Mouse (Mus musculus) kidney, embryonic 16.5 days (tissue): ENCODE measurements around the gene Fyb. TPM values are rescaled to one million over a fixed set of nuclear protein-coding genes. Genes with fewer than 3 reads are reported as not detected.

ENCODE experiments used
- ATAC-seq: fragments of 200-750 bp; cut with Nextera tagmentation; 2 replicates; pipeline ENCODE4 v1.8.0; 2017; ENCODE audit warnings: moderate TSS enrichment; ENCODE audit not compliant: low FRiP score, low TSS enrichment
- H3K27ac ChIP-seq: fragments of 300-500 bp; sonication (generic); 2 replicates; pipeline ENCODE4 v1.5.1; 2014; ENCODE audit warnings: low read length
- H3K27me3 ChIP-seq: fragments of 300-500 bp; sonication (generic); 2 replicates; pipeline ENCODE4 v1.6.1; 2014; ENCODE audit warnings: low read length, control low read depth, mixed read lengths; ENCODE audit not compliant: insufficient read depth
- H3K36me3 ChIP-seq: fragments of 300-500 bp; sonication (generic); 2 replicates; pipeline ENCODE4 v1.6.1; 2014; ENCODE audit warnings: low read length, control low read depth, mixed read lengths; ENCODE audit not compliant: insufficient read depth
- H3K4me1 ChIP-seq: fragments of 300-500 bp; sonication (generic); 2 replicates; pipeline ENCODE4 v1.6.1; 2014; ENCODE audit warnings: low read length, control low read depth, mixed read lengths; ENCODE audit not compliant: insufficient read depth
- H3K4me2 ChIP-seq: fragments of 300-500 bp; sonication (generic); replicated peaks from 2 replicates; pipeline ENCODE4 v1.6.1; 2014; ENCODE audit warnings: low read depth, low read length
- H3K4me3 ChIP-seq: fragments of 300-500 bp; sonication (generic); 2 replicates; pipeline ENCODE4 v1.5.1; 2014; ENCODE audit warnings: mild to moderate bottlenecking, low read length
- H3K9ac ChIP-seq: fragments of 300-500 bp; sonication (generic); replicated peaks from 2 replicates; pipeline ENCODE4 v1.6.1; 2014; ENCODE audit warnings: low read length
- H3K9me3 ChIP-seq: fragments of 300-500 bp; sonication (generic); 2 replicates; pipeline ENCODE4 v1.6.1; 2016; ENCODE audit warnings: low read length, control low read depth
- WGBS: fragments of 180-500 bp; shearing (Covaris S2); extraction: QIAGEN DNeasy Blood & Tissue Kit; methylation state at CpG from one replicate; pipeline ENCODE4 v1.1.7; 2014; 5-methylcytosine and 5-hydroxymethylcytosine counted together
- polyA plus RNA-seq: library from polyadenylated mRNA; unstranded; fragments of >200 nt; fragmentation: Nextera tagmentation; extraction: Ambion mirVana; gene quantifications from 2 replicates; pipeline ENCODE4 v1.2.1, GENCODE M21; 2015

Fyb gene
- polyA plus RNA-seq, 1 experiment from 2014 or later = 3.1 TPM

DNA sequence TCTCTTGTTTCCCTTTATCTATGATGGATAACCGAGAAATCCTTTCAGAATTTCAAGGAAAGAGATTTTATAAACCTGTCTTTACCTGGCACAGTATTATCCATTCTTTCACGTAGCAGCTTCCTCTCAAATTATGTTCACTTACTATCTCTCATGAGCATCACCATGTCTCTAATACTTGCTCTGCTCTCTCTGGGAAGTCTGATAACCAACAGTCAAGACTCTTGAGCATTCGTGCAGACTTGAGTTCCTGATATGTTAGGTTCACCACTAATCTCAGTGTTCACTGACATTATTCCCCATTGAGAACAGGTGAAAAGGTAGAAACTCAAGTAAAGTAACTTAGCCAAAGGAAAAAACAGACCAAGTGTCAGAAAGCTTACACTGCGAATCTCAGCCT is 34.9 kb downstream of the Fyb start:
- Histone ChIP-seq H3K36me3 (no peaks in the 10 kb centered on the region), H3K9ac (no peak overlapping the region), H3K4me2 (no peak overlapping the region), H3K4me1 (0 out of 2 replicates have a peak, but pooled peaks cover 4% of the 10 kb centered on the region), H3K27me3 (no peaks in the 10 kb centered on the region), H3K9me3 (no peaks in the 10 kb centered on the region), H3K4me3 (no peak overlapping the region), H3K27ac (no peak overlapping the region)
- 89% methylated on average over 4 of the region's 4 CpGs for WGBS
- no peak for ATAC-seq

DNA sequence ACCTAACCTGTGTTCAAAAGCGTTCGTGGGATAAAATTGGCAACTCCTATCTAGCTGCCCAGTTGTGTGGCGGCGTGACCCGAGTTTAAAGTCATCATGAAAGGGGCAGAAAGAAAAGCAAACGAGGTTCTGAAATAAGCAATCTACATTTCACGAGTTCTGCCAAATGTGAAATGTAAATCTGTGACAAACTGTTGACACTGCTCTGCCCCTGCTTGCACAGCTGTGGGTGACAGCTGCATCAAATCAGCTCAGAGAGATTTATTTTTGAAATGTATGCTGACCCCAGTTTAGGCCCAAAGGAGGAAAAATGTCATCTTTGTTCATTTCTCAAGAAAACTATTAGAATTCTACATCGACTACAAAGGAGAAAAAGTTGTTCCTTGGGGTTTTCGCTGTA is 36.5 kb downstream of the Fyb start:
- no peaks in the 10 kb centered on the region for H3K27me3 ChIP-seq
- H3K4me2 ChIP-seq = no peak overlapping the region
- H3K27ac ChIP-seq = no peak overlapping the region
- no peaks in the 10 kb centered on the region for H3K9me3 ChIP-seq
- 43% methylated on average over 9 of the region's 9 CpGs for WGBS
- 0 out of 2 replicates have a peak, but pooled peaks cover 4% of the 10 kb centered on the region for H3K4me1 ChIP-seq
- no peak overlapping the region for H3K9ac ChIP-seq
- ATAC-seq = no peak
- H3K36me3 ChIP-seq = no peaks in the 10 kb centered on the region
- no peak overlapping the region for H3K4me3 ChIP-seq

DNA sequence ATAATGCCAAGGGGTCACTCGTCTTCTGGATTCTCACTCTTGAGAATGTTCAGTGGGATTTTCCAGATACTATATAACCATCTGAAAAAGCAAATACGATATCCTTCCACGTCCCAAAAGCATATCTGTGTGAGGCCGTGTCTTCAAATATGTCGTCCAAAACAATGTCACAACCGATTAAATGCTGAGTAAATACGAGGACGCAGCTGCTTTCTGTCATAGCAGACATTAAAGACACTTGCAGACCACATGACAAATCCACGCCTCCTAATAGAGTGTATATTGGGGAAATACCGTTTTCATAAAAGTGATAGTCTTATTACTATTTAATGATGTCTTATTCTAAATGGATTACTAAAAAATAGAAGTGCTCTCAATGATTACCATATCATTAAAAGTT is 38.0 kb downstream of the Fyb start:
- no peak overlapping the region for H3K27ac ChIP-seq
- WGBS = 75% methylated on average over 10 of the region's 10 CpGs
- ATAC-seq = no peak
- no peak overlapping the region for H3K4me3 ChIP-seq
- no peaks in the 10 kb centered on the region for H3K27me3 ChIP-seq
- no peaks in the 10 kb centered on the region for H3K36me3 ChIP-seq
- H3K9ac ChIP-seq = no peak overlapping the region
- H3K9me3 ChIP-seq = no peaks in the 10 kb centered on the region
- peaks cover 6% of the 10 kb centered on the region; the same call in 1 of the 2 replicates for H3K4me1 ChIP-seq
- no peak overlapping the region for H3K4me2 ChIP-seq

DNA sequence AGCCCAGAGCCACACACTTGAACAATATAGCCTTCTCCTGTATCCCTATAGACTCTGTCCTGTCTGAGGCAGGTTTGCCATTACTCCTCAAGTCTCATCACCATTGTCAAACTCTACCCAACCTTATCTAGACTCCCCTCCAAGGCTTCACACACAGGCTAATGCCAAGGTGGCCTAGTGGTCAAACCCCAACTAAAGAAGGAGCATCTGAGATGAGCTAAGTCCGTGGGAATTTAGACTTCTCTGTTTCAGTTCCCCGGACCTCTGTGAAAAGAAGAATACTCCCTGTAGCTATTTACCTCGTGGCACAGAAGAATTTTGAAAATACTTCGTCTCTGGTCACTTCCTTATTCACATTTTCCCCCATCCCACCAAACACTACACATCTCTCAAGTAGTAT is 39.5 kb downstream of the Fyb start:
- Histone ChIP-seq H3K9ac (no peak overlapping the region), H3K36me3 (no peaks in the 10 kb centered on the region), H3K4me3 (no peak overlapping the region), H3K4me2 (no peak overlapping the region), H3K27me3 (no peaks in the 10 kb centered on the region), H3K4me1 (peaks cover 6% of the 10 kb centered on the region; the same call in 1 of the 2 replicates), H3K9me3 (no peaks in the 10 kb centered on the region), H3K27ac (no peak overlapping the region)
- ATAC-seq = no peak
- WGBS = 88% methylated on average over 4 of the region's 4 CpGs

- H3K4me2 ChIP-seq = no peak overlapping the region
- no peaks in the 10 kb centered on the region for H3K36me3 ChIP-seq
- peaks cover 6% of the 10 kb centered on the region; the same call in 1 of the 2 replicates for H3K4me1 ChIP-seq
- H3K27ac ChIP-seq = no peak overlapping the region
- no peak overlapping the region for H3K4me3 ChIP-seq
- no peaks in the 10 kb centered on the region for H3K27me3 ChIP-seq
- WGBS = 79% methylated on average over 2 of the region's 2 CpGs
- no peak for ATAC-seq
- no peak overlapping the region for H3K9ac ChIP-seq
- no peaks in the 10 kb centered on the region for H3K9me3 ChIP-seq
Observed at GRCm38 (mm10) chr15:6562629-6563028, 40.0 kb downstream of the Fyb start.

- Histone ChIP-seq H3K4me2 (peak overlapping the region; percentile 51), H3K4me1 (peaks cover 2% of the 10 kb centered on the region; the same call in 1 of the 2 replicates), H3K9ac (peak overlapping the region; percentile 35; the same call in 1 of the 2 replicates), H3K4me3 (peak overlapping the region; percentile 32), H3K36me3 (no peaks in the 10 kb centered on the region), H3K9me3 (no peaks in the 10 kb centered on the region), H3K27ac (peak overlapping the region; percentile 80), H3K27me3 (no peaks in the 10 kb centered on the region)
- WGBS = 7% methylated on average over 11 of the region's 11 CpGs
- peak; percentile 98 for ATAC-seq
Observed at GRCm38 (mm10) chr15:6564977-6565421, 42.3 kb downstream of the Fyb start.

- Histone ChIP-seq H3K27ac (no peak overlapping the region), H3K4me2 (no peak overlapping the region), H3K36me3 (no peaks in the 10 kb centered on the region), H3K27me3 (no peaks in the 10 kb centered on the region), H3K9ac (no peak overlapping the region), H3K4me1 (peaks cover 5% of the 10 kb centered on the region; the same call in 1 of the 2 replicates), H3K9me3 (no peaks in the 10 kb centered on the region), H3K4me3 (no peak overlapping the region)
- ATAC-seq = no peak
- WGBS = 98% methylated on average over 4 of the region's 4 CpGs
Observed at GRCm38 (mm10) chr15:6565873-6566272, 43.2 kb downstream of the Fyb start.

- no peaks in the 10 kb centered on the region for H3K36me3 ChIP-seq
- no peak overlapping the region for H3K4me2 ChIP-seq
- H3K27ac ChIP-seq = no peak overlapping the region
- no peak overlapping the region for H3K9ac ChIP-seq
- 92% methylated on average over 5 of the region's 5 CpGs for WGBS
- no peaks in the 10 kb centered on the region for H3K9me3 ChIP-seq
- no peaks in the 10 kb centered on the region for H3K27me3 ChIP-seq
- no peak for ATAC-seq
- H3K4me3 ChIP-seq = no peak overlapping the region
- H3K4me1 ChIP-seq = peaks cover 5% of the 10 kb centered on the region; the same call in 1 of the 2 replicates
Observed at GRCm38 (mm10) chr15:6567993-6568392, 45.3 kb downstream of the Fyb start.

DNA sequence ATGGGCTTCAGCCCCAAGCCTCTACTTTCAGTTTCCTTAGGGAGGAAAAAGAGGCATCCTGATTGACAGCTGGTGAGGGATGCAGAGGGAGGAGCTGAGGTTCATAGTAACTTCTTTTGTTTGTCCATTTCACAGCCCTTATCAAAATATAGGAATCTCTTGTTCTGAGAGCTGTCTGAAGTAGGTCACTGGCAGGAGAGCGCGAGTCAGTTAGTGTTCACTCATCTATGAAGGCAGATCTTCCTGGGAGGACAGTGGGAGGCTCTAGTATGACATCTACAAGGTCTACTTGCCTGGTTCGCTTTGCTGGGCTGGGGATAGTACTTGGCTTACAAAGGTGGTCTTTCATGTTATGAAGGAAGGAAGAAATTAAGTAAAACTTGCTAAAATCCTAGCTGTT is 46.0 kb downstream of the Fyb start:
- peaks cover 5% of the 10 kb centered on the region; the same call in 1 of the 2 replicates for H3K4me1 ChIP-seq
- WGBS = 47% methylated on average over 3 of the region's 3 CpGs
- H3K27me3 ChIP-seq = no peaks in the 10 kb centered on the region
- no peak overlapping the region for H3K27ac ChIP-seq
- no peaks in the 10 kb centered on the region for H3K9me3 ChIP-seq
- ATAC-seq = no peak
- H3K36me3 ChIP-seq = no peaks in the 10 kb centered on the region
- no peak overlapping the region for H3K4me2 ChIP-seq
- no peak overlapping the region for H3K9ac ChIP-seq
- H3K4me3 ChIP-seq = no peak overlapping the region

- ATAC-seq = no peak
- WGBS = 79% methylated on average over 5 of the region's 5 CpGs
- Histone ChIP-seq H3K9ac (no peak overlapping the region), H3K4me1 (peaks cover 5% of the 10 kb centered on the region; the same call in 1 of the 2 replicates), H3K27ac (no peak overlapping the region), H3K4me2 (no peak overlapping the region), H3K27me3 (no peaks in the 10 kb centered on the region), H3K9me3 (no peaks in the 10 kb centered on the region), H3K36me3 (no peaks in the 10 kb centered on the region), H3K4me3 (no peak overlapping the region)
Observed at GRCm38 (mm10) chr15:6569074-6569473, 46.4 kb downstream of the Fyb start.
